Mouse (Mus musculus): ENCODE measurements around the gene Tmem107.
A peak's percentile ranks its signal among the peaks of the same experiment; 100 is the strongest.

The Tmem107 gene

DNA sequence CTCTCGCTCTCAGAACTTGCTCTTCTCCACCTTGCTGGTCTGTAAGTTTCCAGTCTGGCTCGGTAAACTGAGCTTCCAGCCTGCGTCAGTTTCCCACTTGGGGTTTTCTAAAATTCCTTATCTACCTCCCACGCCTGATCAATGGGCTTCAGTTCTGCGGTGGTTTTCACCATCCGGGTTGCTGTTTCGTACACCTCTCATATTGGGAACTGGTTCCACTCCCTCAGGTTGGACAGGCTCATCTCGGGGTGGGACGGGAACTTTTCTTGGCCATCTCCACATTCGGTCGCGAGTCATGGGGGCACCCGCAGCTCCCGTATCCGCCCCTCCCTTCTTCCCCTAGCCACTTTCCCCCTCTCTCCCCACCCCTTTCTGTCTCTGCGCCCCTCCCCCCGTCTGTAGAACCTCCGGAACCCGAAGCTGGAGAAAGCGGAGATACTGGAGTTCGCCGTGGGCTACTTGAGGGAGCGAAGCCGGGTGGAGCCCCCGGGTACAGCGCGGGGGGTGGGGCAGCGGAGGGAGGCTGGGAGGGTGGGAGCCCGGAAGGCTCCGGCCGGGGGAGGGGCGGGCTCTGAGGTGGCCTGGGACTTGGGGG, 51.2 kb downstream of the Tmem107 start:
- DNase-seq (ENCODE audit: low read depth in 1 of 2, low spot score in 2 of 2) = no peak

DNA sequence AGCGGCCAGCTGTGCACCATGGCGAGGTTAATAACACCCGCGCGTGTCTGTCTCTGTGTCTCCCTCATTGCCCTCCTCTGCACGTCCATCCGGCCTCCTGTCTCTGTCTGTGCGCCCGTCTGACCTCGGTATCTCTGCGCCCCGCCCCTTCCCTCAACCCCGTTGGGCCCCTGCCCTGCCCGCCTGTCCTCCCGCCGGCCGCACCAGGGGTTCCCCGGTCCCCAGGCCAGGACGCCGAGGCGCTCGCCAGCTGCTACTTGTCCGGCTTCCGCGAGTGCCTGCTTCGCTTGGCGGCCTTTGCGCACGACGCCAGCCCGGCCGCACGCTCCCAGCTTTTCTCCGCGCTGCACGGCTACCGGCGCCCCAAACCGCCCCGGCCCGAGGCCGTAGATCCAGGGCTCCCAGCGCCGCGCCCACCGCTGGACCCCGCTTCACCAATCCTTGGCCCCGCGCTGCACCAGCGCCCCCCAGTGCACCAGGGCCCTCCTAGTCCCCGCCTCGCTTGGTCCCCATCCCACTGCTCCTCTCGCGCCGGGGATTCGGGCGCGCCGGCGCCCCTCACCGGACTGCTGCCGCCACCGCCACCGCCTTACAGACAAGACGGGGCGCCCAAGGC, 51.8 kb downstream of the Tmem107 start, which contains the start of gene 9130213A22Rik:
Gene 9130213A22Rik (minus strand): TSS at position 254 of the 616 bp plus-strand sequence.
- DNase-seq (ENCODE audit: low read depth in 1 of 2, low spot score in 2 of 2) = peak in 1 of 2 experiments; percentile 68
